Mouse (Mus musculus) brain, embryonic 14.5 days (tissue): ENCODE measurements around the gene Fhdc1. TPM values are rescaled to one million over a fixed set of nuclear protein-coding genes. Genes with fewer than 3 reads are reported as not detected.
A peak's percentile ranks its signal among the peaks of the same experiment; 100 is the strongest.

Source experiments
- DNase-seq: peaks from one replicate; pipeline ENCODE4 v3.0.0-alpha.2; 2011; ENCODE audit warnings: low read depth
- CTCF ChIP-seq: fragments of 200-500 bp; IDR thresholded peaks from 2 replicates; pipeline ENCODE4 v1.5.1; 2012; ENCODE audit warnings: inconsistent platforms, mild to moderate bottlenecking, moderate library complexity, borderline replicate concordance; ENCODE audit not compliant: insufficient read depth, insufficient read length; ENCODE audit errors: extremely low read depth
- POLR2A ChIP-seq: fragments of 200-500 bp; IDR thresholded peaks from 2 replicates; pipeline ENCODE4 v1.6.1; 2012; ENCODE audit warnings: mild to moderate bottlenecking, inconsistent platforms, borderline replicate concordance; ENCODE audit not compliant: poor library complexity, insufficient read depth, insufficient read length, severe bottlenecking; ENCODE audit errors: extremely low read depth
- polyA plus RNA-seq: library from polyadenylated mRNA; depleted of rRNA; stranded (reverse); fragments of >200 nt; gene quantifications from 2 replicates; pipeline ENCODE4 v1.2.3, GENCODE M21; 2012

Gene Fhdc1
- polyA plus RNA-seq, 1 experiment: 3.8 TPM

DNA sequence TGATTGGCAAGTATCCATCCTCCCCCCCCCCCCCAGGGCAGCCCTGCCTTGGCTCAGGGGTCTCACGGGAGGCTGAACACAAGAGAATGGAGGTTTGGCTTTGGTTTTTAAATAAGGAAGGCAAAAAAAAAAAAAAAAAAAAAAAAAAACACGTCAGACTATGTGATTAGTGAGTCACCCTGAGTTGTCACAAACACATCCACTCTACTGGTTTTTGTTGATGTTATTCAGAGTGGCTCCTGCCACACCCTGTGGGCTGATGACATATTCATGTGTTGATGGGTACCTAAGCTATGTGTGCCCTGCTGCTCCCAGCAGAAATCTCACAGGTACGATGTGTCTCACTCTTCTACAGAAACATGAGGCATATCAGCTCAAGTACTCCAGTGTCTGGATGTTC, 29.6 kb downstream of the Fhdc1 start:
- no peak for TF ChIP-seq CTCF
- no peak for TF ChIP-seq POLR2A
- DNase-seq: no peak

- TF ChIP-seq CTCF (no peak), POLR2A (no peak)
- no peak for DNase-seq
These were observed 31.2 kb downstream of the Fhdc1 start for GRCm38 (mm10) chr3:84449015-84449414.

GRCm38 (mm10) chr3:84447803-84448202, 32.4 kb downstream of the Fhdc1 start:
- DNase-seq: no peak
- no peak for TF ChIP-seq POLR2A
- TF ChIP-seq CTCF: no peak

- TF ChIP-seq CTCF (no peak), POLR2A (no peak)
- no peak for DNase-seq
These were observed 34.4 kb downstream of the Fhdc1 start for GRCm38 (mm10) chr3:84445838-84446237.

- DNase-seq: no peak
- TF ChIP-seq CTCF: no peak
- TF ChIP-seq POLR2A: no peak
These were observed 37.3 kb downstream of the Fhdc1 start for GRCm38 (mm10) chr3:84442890-84443289.

DNA sequence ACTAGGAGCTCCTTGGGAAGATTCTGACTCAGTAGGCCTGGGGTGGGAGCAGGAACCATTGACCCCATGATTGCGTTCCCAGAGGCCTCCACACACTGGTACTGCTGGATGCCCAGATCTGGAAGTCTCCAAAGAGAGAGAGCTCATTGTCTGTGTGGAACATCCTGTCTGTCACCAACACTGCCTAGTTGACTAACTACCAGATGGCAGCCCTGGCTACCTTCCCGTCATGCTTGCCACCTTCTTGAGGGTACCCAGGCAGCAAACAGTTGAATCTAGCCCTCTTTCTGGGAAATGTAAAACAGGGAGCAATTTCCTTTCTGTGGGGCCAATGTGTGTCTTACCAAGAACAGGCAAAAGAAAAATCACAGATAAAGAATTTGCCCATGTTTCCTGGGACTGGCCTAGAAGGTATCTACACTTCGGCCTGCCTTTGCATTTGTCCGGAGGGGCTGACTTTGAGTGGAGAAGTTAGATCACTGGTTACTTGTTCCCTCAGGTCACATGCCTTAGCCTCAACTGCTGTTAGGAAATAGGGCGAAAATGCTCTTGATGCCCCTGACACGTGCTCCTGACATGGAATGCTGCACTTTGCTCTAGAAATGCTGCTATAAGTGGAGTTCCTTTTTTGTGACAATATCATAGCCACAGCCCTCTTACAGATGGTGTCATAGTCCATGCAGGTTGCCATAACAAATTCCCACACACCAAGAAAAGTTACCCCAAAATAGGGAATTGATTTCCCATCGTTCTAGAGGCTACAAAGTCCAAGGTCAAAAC, 40.6 kb downstream of the Fhdc1 start:
- TF ChIP-seq CTCF (no peak), POLR2A (no peak)
- no peak for DNase-seq

GRCm38 (mm10) chr3:84438840-84439239, 41.4 kb downstream of the Fhdc1 start:
- DNase-seq: no peak
- TF ChIP-seq POLR2A: no peak
- TF ChIP-seq CTCF: no peak

DNA sequence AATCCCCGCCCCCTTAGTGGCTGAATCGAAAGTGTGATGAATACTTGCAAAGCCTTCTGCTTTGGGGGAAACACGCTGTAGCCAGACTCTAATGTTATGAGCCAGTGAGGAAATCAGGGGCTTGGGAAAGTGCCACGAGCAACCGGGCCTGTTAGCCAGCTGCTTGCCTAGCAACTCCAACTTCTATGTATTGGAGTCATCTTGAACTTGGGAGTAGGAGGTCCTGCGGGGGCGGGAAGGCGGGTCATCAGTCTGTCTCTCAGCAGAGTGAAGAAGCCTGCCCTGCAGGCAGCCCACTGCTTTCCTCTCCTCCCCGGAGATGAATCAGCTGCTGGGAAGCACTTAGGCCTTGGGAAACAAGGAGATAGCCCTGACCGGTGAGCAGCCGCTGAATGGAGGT, 42.1 kb downstream of the Fhdc1 start:
- DNase-seq: peak; percentile 44
- no peak for TF ChIP-seq POLR2A
- TF ChIP-seq CTCF: no peak

GRCm38 (mm10) chr3:84436947-84437346, 43.3 kb downstream of the Fhdc1 start:
- no peak for TF ChIP-seq POLR2A
- no peak for TF ChIP-seq CTCF
- DNase-seq: no peak

DNA sequence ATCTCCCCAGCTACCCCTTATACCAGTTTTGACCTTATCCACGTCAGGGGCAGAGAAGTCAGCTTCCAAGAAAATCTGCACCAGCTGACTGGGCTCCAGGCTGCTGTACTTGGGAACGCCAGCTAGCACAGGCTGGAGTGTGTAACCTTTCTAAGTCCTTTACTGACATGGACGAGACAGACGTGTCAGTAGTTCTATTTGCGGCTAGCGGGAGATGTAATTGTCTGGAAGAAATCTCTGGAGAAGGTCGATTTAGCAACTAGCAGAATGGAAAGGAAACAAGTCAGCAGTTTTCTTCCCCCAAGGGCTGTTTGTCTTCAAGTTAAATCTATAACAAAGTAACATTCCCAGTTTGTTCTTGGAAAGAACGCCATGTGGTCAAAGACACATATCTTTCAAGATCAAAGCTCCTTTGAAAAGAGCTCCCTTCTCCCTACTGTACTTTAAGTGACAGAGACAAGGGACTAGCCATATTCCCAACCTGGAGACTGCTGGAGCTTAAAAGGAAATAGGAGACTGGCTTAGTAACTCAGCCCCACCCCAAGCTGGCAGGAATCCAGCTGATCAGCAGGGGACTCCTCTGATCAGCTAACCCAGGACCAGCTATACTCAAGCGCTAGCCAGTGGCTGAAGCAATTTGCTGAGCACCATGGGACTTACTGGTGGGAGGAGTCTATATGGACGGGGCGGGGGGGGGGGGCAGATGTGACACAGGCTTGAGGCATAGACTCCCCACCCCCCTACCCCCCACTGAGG, 44.8 kb downstream of the Fhdc1 start:
- TF ChIP-seq CTCF (no peak), POLR2A (no peak)
- peak; percentile 85 for DNase-seq

GRCm38 (mm10) chr3:84432797-84433445, 47.3 kb downstream of the Fhdc1 start:
- DNase-seq: peak; percentile 25
- TF ChIP-seq POLR2A (no peak), CTCF (no peak)

DNA sequence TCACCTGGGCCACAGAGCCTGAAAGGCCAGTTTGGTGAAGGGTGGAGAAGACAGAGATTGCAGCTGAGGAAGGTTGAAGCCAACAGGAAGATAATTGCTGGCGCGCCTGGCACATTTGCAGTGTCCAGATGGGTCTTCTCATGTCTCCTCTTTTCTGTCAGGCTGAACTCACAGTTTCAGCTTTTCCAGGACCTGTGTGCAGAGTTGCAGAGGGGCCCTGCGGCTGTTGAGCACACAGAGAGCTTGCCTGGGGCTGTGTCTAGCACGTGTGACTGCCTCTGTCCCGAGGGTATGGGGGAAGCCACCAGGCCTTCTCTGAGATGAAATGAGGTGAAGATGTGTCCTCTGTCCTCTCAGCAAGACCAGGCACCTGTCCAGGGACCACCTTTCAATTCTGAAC, 49.0 kb downstream of the Fhdc1 start:
- TF ChIP-seq POLR2A (no peak), CTCF (no peak)
- DNase-seq: no peak

- DNase-seq: no peak
- TF ChIP-seq POLR2A (no peak), CTCF (no peak)
These were observed 50.1 kb downstream of the Fhdc1 start for GRCm38 (mm10) chr3:84430152-84430551.
